Mouse (Mus musculus): ENCODE results near the gene Olfr68.
"Not testable (repeated sequence)": the region's sequence is repeated elsewhere in the genome, so short reads cannot be mapped to it uniquely, and the experiment has no call there.

The Olfr68 gene

GRCm38 (mm10) chr7:103779598-103779997 lies at the start of gene Olfr68:
Gene Olfr68 (minus strand): TSS chr7:103779698.
- DNase-seq, result no peak

- no peak for DNase-seq
Observed at GRCm38 (mm10) chr7:103827808-103828207, 48.3 kb upstream of the Olfr68 start, which contains the start of gene Hbb-bs. Gene Hbb-bs (minus strand): TSS chr7:103828096.

- not testable (repeated sequence) for DNase-seq
Observed at GRCm38 (mm10) chr7:103827139-103827538, 47.6 kb upstream of the Olfr68 start.

GRCm38 (mm10) chr7:103826255-103826887 lies 46.9 kb upstream of the Olfr68 start:
- DNase-seq, result no peak

- DNase-seq, result no peak
Observed at GRCm38 (mm10) chr7:103825536-103826254, 46.2 kb upstream of the Olfr68 start.

GRCm38 (mm10) chr7:103824597-103824996 lies 45.1 kb upstream of the Olfr68 start:
- DNase-seq, result no peak

- not testable (repeated sequence) for DNase-seq
Observed at GRCm38 (mm10) chr7:103815085-103815484, 35.6 kb upstream of the Olfr68 start.

GRCm38 (mm10) chr7:103813766-103814165 lies 34.3 kb upstream of the Olfr68 start, which contains the start of gene Hbb-bt:
Gene Hbb-bt (minus strand): TSS chr7:103813996.
- DNase-seq, result no peak

- DNase-seq, result not testable (repeated sequence)
Observed at GRCm38 (mm10) chr7:103813152-103813551, 33.7 kb upstream of the Olfr68 start.

- DNase-seq, result no peak
Observed at GRCm38 (mm10) chr7:103812174-103812573, 32.7 kb upstream of the Olfr68 start.

- no peak for DNase-seq
Observed at GRCm38 (mm10) chr7:103811223-103811845, 31.8 kb upstream of the Olfr68 start.

GRCm38 (mm10) chr7:103810746-103811145 lies 31.2 kb upstream of the Olfr68 start:
- DNase-seq, result no peak

GRCm38 (mm10) chr7:103810296-103810695 lies 30.8 kb upstream of the Olfr68 start:
- DNase-seq, result no peak

- DNase-seq, result no peak
Observed at GRCm38 (mm10) chr7:103809801-103810155, 30.3 kb upstream of the Olfr68 start.

- DNase-seq, result no peak
Observed at GRCm38 (mm10) chr7:103808971-103809800, 29.7 kb upstream of the Olfr68 start.

- DNase-seq, result not testable (repeated sequence)
Observed at GRCm38 (mm10) chr7:103808120-103808519, 28.6 kb upstream of the Olfr68 start.

GRCm38 (mm10) chr7:103806856-103807255 lies 27.4 kb upstream of the Olfr68 start:
- DNase-seq, result peak; percentile 0

GRCm38 (mm10) chr7:103792669-103793388 lies 13.3 kb upstream of the Olfr68 start:
- DNase-seq, result no peak

GRCm38 (mm10) chr7:103791721-103792120 lies 12.2 kb upstream of the Olfr68 start, which contains the start of gene Olfr67:
Gene Olfr67 (minus strand): TSS chr7:103791821.
- DNase-seq, result no peak

GRCm38 (mm10) chr7:103777652-103778051 lies 1.8 kb downstream of the Olfr68 start:
- DNase-seq, result not testable (repeated sequence)

- DNase-seq, result no peak
Observed at GRCm38 (mm10) chr7:103771494-103771893, 8.0 kb downstream of the Olfr68 start, which contains the start of gene Olfr69. Gene Olfr69 (minus strand): TSS chr7:103771594.

- not testable (repeated sequence) for DNase-seq
Observed at GRCm38 (mm10) chr7:103767687-103768086, 11.8 kb downstream of the Olfr68 start.

Data from cerebellum, adult 8-10 months (tissue).